Mouse (Mus musculus): ENCODE measurements at regions not wholly inside any gene's neighbourhood (a gene's known extent, or its start where the extent isn't known, plus 50 kb on each side); places are given as distances from the start of the nearest gene placed in this dataset.

DNA sequence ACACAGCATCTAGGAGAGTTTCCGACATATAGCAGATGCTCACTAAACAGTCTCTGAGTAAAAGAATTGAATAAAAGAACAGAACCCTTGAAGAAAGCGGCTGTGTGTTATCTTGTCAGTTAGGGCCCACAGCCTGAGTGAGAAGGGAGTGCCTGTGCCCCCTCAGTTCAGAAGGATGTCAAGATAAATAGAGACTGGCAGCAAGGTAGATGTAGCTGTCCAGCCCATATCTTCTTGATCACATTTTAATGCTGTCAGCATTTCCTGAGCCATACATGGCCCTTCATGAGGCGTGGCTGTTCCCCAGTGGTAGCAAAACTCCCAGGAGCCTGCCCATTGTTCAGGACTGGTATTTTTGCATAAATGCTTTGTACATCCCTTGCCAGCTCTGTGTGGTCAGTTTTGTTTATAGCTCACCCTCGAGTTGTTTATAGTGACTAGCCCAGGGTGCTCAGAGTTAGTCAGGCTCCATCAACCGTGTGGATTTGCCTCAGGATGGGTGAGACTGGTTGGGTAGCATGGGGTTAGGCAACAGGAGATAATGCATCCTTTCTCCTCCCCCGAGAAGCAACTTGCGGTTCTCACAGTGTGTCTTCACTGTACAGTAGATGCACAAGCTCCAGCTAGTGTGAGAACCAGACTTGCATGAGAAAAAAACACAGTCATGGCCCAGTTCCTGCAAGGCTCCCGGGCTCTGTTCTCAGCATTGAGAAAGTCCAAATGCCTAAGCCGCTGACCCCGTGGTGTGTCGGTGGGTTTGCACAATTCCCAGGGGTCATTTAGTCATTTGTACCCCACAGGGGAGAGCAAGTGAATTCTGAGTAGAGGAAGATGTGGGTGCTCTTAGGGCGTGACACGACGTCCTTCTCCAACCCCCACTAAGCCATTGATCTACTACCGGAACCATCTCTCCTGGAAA, 216.1 kb upstream of the Map3k1 start:
- TF ChIP-seq CTCF (IDR thresholded peaks at IDR 0.05; ENCODE audit: low read depth, low read length): no peak
- TF ChIP-seq POLR2A (IDR thresholded peaks at IDR 0.05; ENCODE audit: borderline replicate concordance, low read depth, low read length): no peak
- no peak overlapping the region for H3K27ac ChIP-seq (ENCODE audit: insufficient read depth, low read depth, low read length)
- no peaks in the 10 kb centered on the region for H3K4me1 ChIP-seq (ENCODE audit: control insufficient read depth, insufficient read depth, low read length)
- H3K4me3 ChIP-seq (ENCODE audit: insufficient read depth, low read length): no peak overlapping the region

DNA sequence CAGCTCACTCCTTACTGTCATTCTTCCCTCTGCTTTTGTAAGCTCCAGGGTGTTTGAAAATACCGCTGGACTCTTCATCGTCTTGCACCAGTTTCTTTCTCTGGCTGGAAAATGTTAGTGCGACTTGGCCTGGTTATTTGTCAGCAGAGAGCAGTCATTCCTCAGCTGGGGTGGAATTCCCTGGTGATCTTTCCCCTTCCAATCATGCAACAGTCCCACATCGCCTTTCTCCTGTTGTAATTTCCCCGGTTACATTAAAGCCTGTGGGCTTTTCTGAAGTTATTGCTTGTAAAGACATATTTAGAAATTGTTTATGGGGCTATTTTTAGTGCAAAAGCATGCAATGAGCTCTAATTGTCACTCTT, 216.8 kb upstream of the Map3k1 start:
- no peak overlapping the region for H3K27ac ChIP-seq (ENCODE audit: insufficient read depth, low read depth, low read length)
- H3K4me1 ChIP-seq (ENCODE audit: control insufficient read depth, insufficient read depth, low read length): no peaks in the 10 kb centered on the region
- no peak overlapping the region for H3K4me3 ChIP-seq (ENCODE audit: insufficient read depth, low read length)
- TF ChIP-seq POLR2A (IDR thresholded peaks at IDR 0.05; ENCODE audit: borderline replicate concordance, low read depth, low read length) (no peak), CTCF (IDR thresholded peaks at IDR 0.05; ENCODE audit: low read depth, low read length) (no peak)

DNA sequence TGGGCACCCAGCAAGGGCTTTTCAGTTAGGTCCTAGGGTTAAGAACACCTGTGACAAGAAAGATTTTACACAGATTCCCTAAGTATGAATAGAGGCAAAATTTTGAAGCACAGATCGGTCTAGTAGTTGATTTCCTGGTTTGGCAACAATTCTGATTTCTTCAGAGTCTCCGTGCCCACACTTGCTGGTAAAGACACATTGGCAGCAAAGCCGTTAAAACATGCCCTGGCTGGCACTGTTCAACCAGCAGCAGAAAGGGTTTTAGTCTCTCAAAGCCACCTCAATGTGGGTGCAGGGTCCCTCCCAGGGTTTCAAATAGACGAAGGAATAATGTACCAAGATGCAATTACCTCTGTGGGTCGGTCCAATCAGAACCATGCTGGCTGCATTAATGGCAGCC, 218.9 kb upstream of the Map3k1 start:
- H3K4me3 ChIP-seq (ENCODE audit: insufficient read depth, low read length): no peak overlapping the region
- no peaks in the 10 kb centered on the region for H3K4me1 ChIP-seq (ENCODE audit: control insufficient read depth, insufficient read depth, low read length)
- TF ChIP-seq POLR2A (IDR thresholded peaks at IDR 0.05; ENCODE audit: borderline replicate concordance, low read depth, low read length): no peak
- no peak for TF ChIP-seq CTCF (IDR thresholded peaks at IDR 0.05; ENCODE audit: low read depth, low read length)
- no peak overlapping the region for H3K27ac ChIP-seq (ENCODE audit: insufficient read depth, low read depth, low read length)

- TF ChIP-seq POLR2A (IDR thresholded peaks at IDR 0.05; ENCODE audit: borderline replicate concordance, low read depth, low read length): no peak
- no peak for TF ChIP-seq CTCF (IDR thresholded peaks at IDR 0.05; ENCODE audit: low read depth, low read length)
- H3K27ac ChIP-seq (ENCODE audit: insufficient read depth, low read depth, low read length): no peak overlapping the region
- H3K4me1 ChIP-seq (ENCODE audit: control insufficient read depth, insufficient read depth, low read length): no peaks in the 10 kb centered on the region
- no peak overlapping the region for H3K4me3 ChIP-seq (ENCODE audit: insufficient read depth, low read length)
These were observed 222.3 kb upstream of the Map3k1 start for GRCm38 (mm10) chr13:112031061-112031460.

- H3K4me3 ChIP-seq (ENCODE audit: insufficient read depth, low read length): no peak overlapping the region
- H3K27ac ChIP-seq (ENCODE audit: insufficient read depth, low read depth, low read length): no peak overlapping the region
- TF ChIP-seq POLR2A (IDR thresholded peaks at IDR 0.05; ENCODE audit: borderline replicate concordance, low read depth, low read length) (no peak), CTCF (IDR thresholded peaks at IDR 0.05; ENCODE audit: low read depth, low read length) (no peak)
- H3K4me1 ChIP-seq (ENCODE audit: control insufficient read depth, insufficient read depth, low read length): no peaks in the 10 kb centered on the region
These were observed 223.0 kb upstream of the Map3k1 start for GRCm38 (mm10) chr13:112031631-112032320.

GRCm38 (mm10) chr13:112037731-112038380, 229.1 kb upstream of the Map3k1 start:
- no peak for TF ChIP-seq CTCF (IDR thresholded peaks at IDR 0.05; ENCODE audit: low read depth, low read length)
- TF ChIP-seq POLR2A (IDR thresholded peaks at IDR 0.05; ENCODE audit: borderline replicate concordance, low read depth, low read length): no peak
- no peak overlapping the region for H3K27ac ChIP-seq (ENCODE audit: insufficient read depth, low read depth, low read length)
- H3K4me1 ChIP-seq (ENCODE audit: control insufficient read depth, insufficient read depth, low read length): no peaks in the 10 kb centered on the region
- H3K4me3 ChIP-seq (ENCODE audit: insufficient read depth, low read length): no peak overlapping the region

DNA sequence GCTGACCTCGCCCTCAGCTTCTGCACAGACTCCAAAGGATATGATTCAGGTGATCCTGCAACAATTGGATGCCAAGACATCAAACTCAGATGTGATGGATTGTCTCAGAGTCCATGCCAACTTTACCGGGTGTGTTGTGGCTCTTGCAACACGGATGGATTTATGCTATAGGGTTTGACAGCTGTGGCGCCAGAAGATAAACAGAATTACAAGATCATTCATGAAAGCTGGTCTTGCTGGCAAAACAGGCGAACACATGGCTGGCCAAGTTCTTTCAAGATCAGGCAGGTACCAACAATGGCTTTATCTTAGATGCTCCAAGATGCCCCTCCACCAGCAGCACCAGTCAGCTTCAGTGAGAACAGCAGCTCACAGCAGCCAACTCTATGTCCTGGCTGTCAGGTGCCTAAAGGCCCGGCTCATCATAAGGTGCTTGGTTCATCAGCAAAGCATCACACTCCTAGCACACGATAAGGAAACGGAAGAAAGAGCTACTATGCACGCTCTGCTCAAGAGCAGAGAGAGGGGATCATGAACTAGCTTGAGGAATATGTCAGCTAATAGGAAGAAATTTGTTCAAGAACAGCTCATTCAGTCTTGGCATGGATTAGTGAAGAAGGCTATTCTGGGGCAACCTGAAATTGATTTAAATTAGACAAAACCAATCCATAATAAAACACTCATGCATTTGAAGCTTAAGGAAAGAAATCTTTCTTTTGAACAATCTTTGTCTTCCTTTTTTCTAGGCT, 229.9 kb upstream of the Map3k1 start:
- Histone ChIP-seq H3K4me3 (ENCODE audit: insufficient read depth, low read length) (no peak overlapping the region), H3K4me1 (ENCODE audit: control insufficient read depth, insufficient read depth, low read length) (no peaks in the 10 kb centered on the region), H3K27ac (ENCODE audit: insufficient read depth, low read depth, low read length) (no peak overlapping the region)
- TF ChIP-seq POLR2A (IDR thresholded peaks at IDR 0.05; ENCODE audit: borderline replicate concordance, low read depth, low read length) (no peak), CTCF (IDR thresholded peaks at IDR 0.05; ENCODE audit: low read depth, low read length) (no peak)

DNA sequence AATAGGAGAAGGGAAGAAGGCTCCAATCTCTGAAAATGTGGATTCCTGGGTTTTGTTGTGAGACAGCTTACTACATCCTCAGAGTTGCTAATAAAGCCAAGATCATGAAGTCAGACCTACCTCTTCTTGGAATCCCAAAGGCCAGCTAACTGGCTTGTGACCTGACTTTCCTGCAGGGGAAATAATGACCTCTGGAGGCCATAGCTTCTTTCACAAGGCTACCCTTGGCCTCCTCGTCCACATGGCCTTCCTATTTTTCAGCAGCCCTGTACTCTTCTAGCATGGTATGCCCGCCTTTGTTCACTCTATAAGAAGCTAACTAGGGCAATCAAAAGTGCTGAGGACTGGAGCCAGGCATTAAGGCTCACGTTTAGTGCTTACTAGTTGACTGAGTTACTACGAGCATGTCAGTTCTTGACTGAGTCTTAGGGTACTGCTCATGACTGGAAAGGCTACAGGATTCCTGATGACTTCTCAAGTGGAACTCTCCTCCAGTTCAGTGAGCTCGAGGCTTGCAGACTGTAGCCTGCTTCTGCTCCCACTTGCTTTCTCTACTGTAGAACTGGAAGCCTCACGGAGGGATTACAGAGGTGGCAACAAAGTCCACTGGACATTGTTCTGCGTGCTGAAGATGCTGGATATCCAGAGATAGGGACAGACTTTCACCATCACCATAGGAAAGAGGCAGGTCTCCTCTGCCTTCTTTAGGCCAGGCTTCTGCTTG, 230.8 kb upstream of the Map3k1 start:
- Histone ChIP-seq H3K4me1 (ENCODE audit: control insufficient read depth, insufficient read depth, low read length) (no peaks in the 10 kb centered on the region), H3K4me3 (ENCODE audit: insufficient read depth, low read length) (no peak overlapping the region), H3K27ac (ENCODE audit: insufficient read depth, low read depth, low read length) (no peak overlapping the region)
- no peak for TF ChIP-seq CTCF (IDR thresholded peaks at IDR 0.05; ENCODE audit: low read depth, low read length)
- TF ChIP-seq POLR2A (IDR thresholded peaks at IDR 0.05; ENCODE audit: borderline replicate concordance, low read depth, low read length): no peak
